Mouse (Mus musculus): ENCODE measurements at regions not wholly inside any gene's neighbourhood (a gene's known extent, or its start where the extent isn't known, plus 50 kb on each side); places are given as distances from the start of the nearest gene placed in this dataset.

DNA sequence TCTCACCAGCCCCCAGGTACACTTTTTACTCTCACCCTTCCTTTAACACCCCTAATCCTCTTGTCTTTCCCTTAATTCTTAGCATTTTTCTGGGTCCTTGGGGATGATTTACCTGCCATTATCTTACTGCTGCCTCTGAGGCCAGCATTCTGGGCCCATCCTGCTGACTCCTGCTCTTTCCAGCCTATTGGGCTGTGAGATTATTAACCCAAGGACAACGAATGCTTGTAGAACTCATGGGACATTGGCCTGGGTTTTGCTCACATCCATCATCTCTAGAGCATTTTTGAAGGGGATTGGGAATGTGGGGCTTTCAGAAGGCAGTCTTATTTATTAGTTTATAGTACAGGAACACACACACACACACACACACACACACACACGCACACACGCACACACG is 134.5 kb upstream of the Max start:
- Histone ChIP-seq H3K36me3 (ENCODE audit: control insufficient read depth, insufficient read depth, low read length) (no peaks in the 10 kb centered on the region), H3K4me1 (ENCODE audit: control insufficient read depth, insufficient read depth, low read length) (no peaks in the 10 kb centered on the region; the same call in 1 of the 2 replicates), H3K4me3 (replicated peaks; ENCODE audit: low read length) (no peak overlapping the region), H3K27ac (replicated peaks; ENCODE audit: low read depth, low read length) (no peak overlapping the region), H3K4me2 (replicated peaks; ENCODE audit: low read depth, low read length, severe bottlenecking) (no peak overlapping the region), H3K9ac (ENCODE audit: low read depth, low read length, severe bottlenecking) (no peak overlapping the region), H3K9me3 (ENCODE audit: control insufficient read depth, low read length) (no peaks in the 10 kb centered on the region), H3K27me3 (ENCODE audit: control insufficient read depth, insufficient read depth, low read length) (no peaks in the 10 kb centered on the region)
- ATAC-seq (ENCODE audit: low FRiP score, low read depth) (no peak), DNase-seq (ENCODE audit: low spot score) (no peak)
- TF ChIP-seq POLR2A (IDR thresholded peaks at IDR 0.05; ENCODE audit: borderline replicate concordance, extremely low read depth, insufficient read depth, insufficient read length) = no peak
- 87% methylated on average over 4 of the region's 4 CpGs for WGBS

DNA sequence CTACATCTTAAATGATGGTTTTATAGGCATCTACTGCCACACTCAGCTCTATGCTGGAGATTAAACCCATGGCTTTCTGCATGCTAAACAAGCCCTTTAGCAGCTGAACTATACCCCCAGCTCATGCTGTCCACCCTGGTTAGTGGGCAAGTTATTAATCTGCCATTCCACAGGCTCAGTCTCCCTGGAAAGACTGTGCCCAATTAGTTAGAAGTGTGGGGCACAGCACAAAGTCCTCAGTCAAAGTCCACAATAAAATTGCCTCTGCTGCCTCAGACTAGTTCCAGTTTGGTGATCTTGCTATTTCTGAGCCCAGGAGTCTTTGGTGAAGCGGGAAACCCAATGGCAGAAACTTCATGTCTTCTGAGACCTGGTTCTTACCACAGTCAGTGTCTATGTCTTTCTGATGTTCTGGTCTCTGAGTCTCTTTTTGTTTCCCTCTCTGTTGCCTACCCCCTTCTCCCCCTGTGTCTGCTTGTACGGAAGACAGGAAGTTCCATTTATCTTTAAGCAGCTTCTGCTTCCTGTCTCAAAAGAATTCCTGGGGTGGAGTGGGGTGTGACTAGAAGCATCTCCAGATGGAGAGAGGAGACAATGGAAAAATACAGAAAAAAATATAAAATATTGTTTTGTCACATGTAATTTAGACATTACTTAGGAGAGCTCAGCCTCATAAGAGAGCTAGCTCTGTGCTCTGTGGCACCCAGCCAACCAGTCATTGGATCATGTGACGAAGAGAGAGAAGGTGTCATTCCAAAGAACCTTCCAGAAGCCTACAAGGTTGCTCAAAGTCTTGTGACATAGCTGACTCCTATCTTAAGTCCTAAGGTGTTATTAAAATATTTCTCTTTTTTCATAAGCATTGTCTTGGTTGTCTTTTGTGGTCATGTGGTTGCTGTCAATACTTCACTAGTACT is 133.3 kb upstream of the Max start:
- H3K27ac ChIP-seq (replicated peaks; ENCODE audit: low read depth, low read length) = no peak overlapping the region
- no peak overlapping the region for H3K4me2 ChIP-seq (replicated peaks; ENCODE audit: low read depth, low read length, severe bottlenecking)
- H3K36me3 ChIP-seq (ENCODE audit: control insufficient read depth, insufficient read depth, low read length) = no peaks in the 10 kb centered on the region
- H3K9me3 ChIP-seq (ENCODE audit: control insufficient read depth, low read length) = no peaks in the 10 kb centered on the region
- H3K9ac ChIP-seq (ENCODE audit: low read depth, low read length, severe bottlenecking) = no peak overlapping the region
- H3K4me1 ChIP-seq (ENCODE audit: control insufficient read depth, insufficient read depth, low read length) = no peaks in the 10 kb centered on the region; the same call in 1 of the 2 replicates
- no peak for ATAC-seq (ENCODE audit: low FRiP score, low read depth)
- 76% methylated on average over 3 of the region's 3 CpGs for WGBS
- no peak for TF ChIP-seq POLR2A (IDR thresholded peaks at IDR 0.05; ENCODE audit: borderline replicate concordance, extremely low read depth, insufficient read depth, insufficient read length)
- no peak overlapping the region for H3K4me3 ChIP-seq (replicated peaks; ENCODE audit: low read length)
- no peaks in the 10 kb centered on the region for H3K27me3 ChIP-seq (ENCODE audit: control insufficient read depth, insufficient read depth, low read length)
- no peak for DNase-seq (ENCODE audit: low spot score)

DNA sequence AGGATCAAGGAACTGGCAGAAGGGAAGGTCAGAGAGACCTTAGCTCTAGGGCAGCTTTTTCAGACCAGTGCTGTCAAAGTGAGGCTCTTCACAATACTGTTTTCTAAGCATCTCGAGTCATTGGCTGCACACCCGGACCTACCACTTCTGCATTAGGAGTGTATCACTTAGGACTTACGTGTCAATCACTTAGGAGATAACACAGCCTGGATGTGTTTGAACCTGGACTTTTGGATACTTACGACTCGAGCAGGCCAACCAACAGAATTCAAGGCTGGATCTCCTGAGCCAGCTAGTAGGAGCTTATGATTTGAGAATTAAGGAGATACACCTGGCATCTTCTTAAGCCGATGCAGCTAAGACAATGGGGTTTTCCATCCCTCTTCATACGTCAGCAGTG is 132.2 kb upstream of the Max start:
- no peak overlapping the region for H3K27ac ChIP-seq (replicated peaks; ENCODE audit: low read depth, low read length)
- no peaks in the 10 kb centered on the region for H3K9me3 ChIP-seq (ENCODE audit: control insufficient read depth, low read length)
- H3K27me3 ChIP-seq (ENCODE audit: control insufficient read depth, insufficient read depth, low read length) = no peaks in the 10 kb centered on the region
- no peak for DNase-seq (ENCODE audit: low spot score)
- TF ChIP-seq POLR2A (IDR thresholded peaks at IDR 0.05; ENCODE audit: borderline replicate concordance, extremely low read depth, insufficient read depth, insufficient read length) = no peak
- ATAC-seq (ENCODE audit: low FRiP score, low read depth) = no peak
- H3K4me3 ChIP-seq (replicated peaks; ENCODE audit: low read length) = no peak overlapping the region
- H3K36me3 ChIP-seq (ENCODE audit: control insufficient read depth, insufficient read depth, low read length) = no peaks in the 10 kb centered on the region
- H3K4me1 ChIP-seq (ENCODE audit: control insufficient read depth, insufficient read depth, low read length) = no peaks in the 10 kb centered on the region; the same call in 1 of the 2 replicates
- 84% methylated on average over 7 of the region's 7 CpGs for WGBS
- no peak overlapping the region for H3K9ac ChIP-seq (ENCODE audit: low read depth, low read length, severe bottlenecking)
- no peak overlapping the region for H3K4me2 ChIP-seq (replicated peaks; ENCODE audit: low read depth, low read length, severe bottlenecking)

DNA sequence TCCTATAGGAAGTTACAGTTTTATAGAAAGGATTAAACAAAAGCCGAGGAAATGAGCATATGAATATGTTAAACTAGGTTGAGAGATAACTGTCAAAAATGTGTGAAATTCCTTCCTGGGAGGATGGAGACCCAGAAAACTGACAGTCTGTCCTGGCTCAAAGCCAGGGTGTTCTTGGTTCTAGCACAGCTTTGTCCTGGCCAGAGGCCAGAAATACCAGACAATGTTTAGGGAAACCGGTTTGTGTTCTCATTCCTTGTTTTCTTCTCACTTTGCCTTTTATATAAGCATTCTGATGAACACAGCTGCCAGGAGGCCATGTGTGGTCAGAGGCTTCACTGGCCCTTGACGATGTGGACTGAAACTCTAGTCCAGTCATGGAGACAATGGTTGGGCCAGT is 130.7 kb upstream of the Max start:
- no peak overlapping the region for H3K4me3 ChIP-seq (replicated peaks; ENCODE audit: low read length)
- no peak overlapping the region for H3K9ac ChIP-seq (ENCODE audit: low read depth, low read length, severe bottlenecking)
- H3K27ac ChIP-seq (replicated peaks; ENCODE audit: low read depth, low read length) = no peak overlapping the region
- H3K4me1 ChIP-seq (ENCODE audit: control insufficient read depth, insufficient read depth, low read length) = no peaks in the 10 kb centered on the region; the same call in 1 of the 2 replicates
- ATAC-seq (ENCODE audit: low FRiP score, low read depth) (no peak), DNase-seq (ENCODE audit: low spot score) (peak; percentile 57)
- no peak overlapping the region for H3K4me2 ChIP-seq (replicated peaks; ENCODE audit: low read depth, low read length, severe bottlenecking)
- no peaks in the 10 kb centered on the region for H3K27me3 ChIP-seq (ENCODE audit: control insufficient read depth, insufficient read depth, low read length)
- H3K9me3 ChIP-seq (ENCODE audit: control insufficient read depth, low read length) = no peaks in the 10 kb centered on the region
- no peaks in the 10 kb centered on the region for H3K36me3 ChIP-seq (ENCODE audit: control insufficient read depth, insufficient read depth, low read length)
- TF ChIP-seq POLR2A (IDR thresholded peaks at IDR 0.05; ENCODE audit: borderline replicate concordance, extremely low read depth, insufficient read depth, insufficient read length) = no peak
- WGBS = 47% methylated on average over 3 of the region's 3 CpGs

DNA sequence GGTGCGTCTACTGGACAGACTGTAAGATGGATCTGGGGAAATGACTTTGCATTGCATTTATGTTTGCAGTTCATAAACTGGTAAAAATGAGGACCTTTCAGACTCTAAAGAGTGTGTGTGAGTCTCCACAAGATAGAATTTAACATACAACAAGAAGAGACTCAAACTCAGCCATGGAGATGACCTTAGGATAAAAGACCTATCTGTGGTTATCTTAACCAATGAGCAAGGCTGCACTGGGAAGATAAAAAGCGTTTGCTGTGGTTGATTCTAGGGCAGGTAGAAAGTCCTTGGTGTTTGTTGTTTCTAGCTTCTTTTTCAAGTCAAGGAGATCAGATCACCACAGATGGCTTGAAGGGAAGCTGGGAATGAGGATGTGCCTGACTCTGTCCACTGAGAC is 130.1 kb upstream of the Max start:
- DNase-seq (ENCODE audit: low spot score) (no peak), ATAC-seq (ENCODE audit: low FRiP score, low read depth) (no peak)
- H3K9me3 ChIP-seq (ENCODE audit: control insufficient read depth, low read length) = no peaks in the 10 kb centered on the region
- H3K4me1 ChIP-seq (ENCODE audit: control insufficient read depth, insufficient read depth, low read length) = no peaks in the 10 kb centered on the region; the same call in 1 of the 2 replicates
- H3K9ac ChIP-seq (ENCODE audit: low read depth, low read length, severe bottlenecking) = no peak overlapping the region
- H3K27ac ChIP-seq (replicated peaks; ENCODE audit: low read depth, low read length) = no peak overlapping the region
- H3K36me3 ChIP-seq (ENCODE audit: control insufficient read depth, insufficient read depth, low read length) = no peaks in the 10 kb centered on the region
- no peak for TF ChIP-seq POLR2A (IDR thresholded peaks at IDR 0.05; ENCODE audit: borderline replicate concordance, extremely low read depth, insufficient read depth, insufficient read length)
- WGBS = 73% methylated on average over 2 of the region's 2 CpGs
- no peak overlapping the region for H3K4me3 ChIP-seq (replicated peaks; ENCODE audit: low read length)
- no peak overlapping the region for H3K4me2 ChIP-seq (replicated peaks; ENCODE audit: low read depth, low read length, severe bottlenecking)
- H3K27me3 ChIP-seq (ENCODE audit: control insufficient read depth, insufficient read depth, low read length) = no peaks in the 10 kb centered on the region

All from limb, embryonic 14.5 days (tissue).